Mouse (Mus musculus): ENCODE results near the gene Tnpo1. TPM values are rescaled to one million over a fixed set of nuclear protein-coding genes. Genes with fewer than 3 reads are reported as not detected.

Tnpo1 gene
- polyA plus RNA-seq, 1 experiment from 2014 or later: 40.5 TPM

- Histone ChIP-seq H3K4me1 (ENCODE audit: control insufficient read depth, insufficient read depth, low read length) (no peaks in the 10 kb centered on the region), H3K27me3 (ENCODE audit: control insufficient read depth, insufficient read depth, low read length) (no peaks in the 10 kb centered on the region), H3K4me2 (ENCODE audit: low read depth, low read length) (no peak overlapping the region), H3K9me3 (replicated peaks; ENCODE audit: control insufficient read depth, low read length) (no peaks in the 10 kb centered on the region), H3K4me3 (ENCODE audit: low read length) (no peak overlapping the region), H3K9ac (ENCODE audit: low read length) (no peak overlapping the region), H3K36me3 (ENCODE audit: control insufficient read depth, insufficient read depth) (no peaks in the 10 kb centered on the region), H3K27ac (ENCODE audit: low read length) (no peak overlapping the region)
- no peak for ATAC-seq (replicated peaks; ENCODE audit: extremely low read depth, insufficient read depth, low FRiP score)
- 67% methylated on average over 7 of the region's 7 CpGs for WGBS
Observed at GRCm38 (mm10) chr13:98941829-98942343, 15.7 kb upstream of the Tnpo1 start.

GRCm38 (mm10) chr13:98937108-98937507, 10.9 kb upstream of the Tnpo1 start:
- H3K36me3 ChIP-seq (ENCODE audit: control insufficient read depth, insufficient read depth): no peaks in the 10 kb centered on the region
- no peak overlapping the region for H3K4me3 ChIP-seq (ENCODE audit: low read length)
- no peaks in the 10 kb centered on the region for H3K4me1 ChIP-seq (ENCODE audit: control insufficient read depth, insufficient read depth, low read length)
- H3K9me3 ChIP-seq (replicated peaks; ENCODE audit: control insufficient read depth, low read length): no peaks in the 10 kb centered on the region
- no peak overlapping the region for H3K4me2 ChIP-seq (ENCODE audit: low read depth, low read length)
- ATAC-seq (replicated peaks; ENCODE audit: extremely low read depth, insufficient read depth, low FRiP score): no peak
- WGBS: 48% methylated on average over 6 of the region's 6 CpGs
- no peak overlapping the region for H3K9ac ChIP-seq (ENCODE audit: low read length)
- H3K27me3 ChIP-seq (ENCODE audit: control insufficient read depth, insufficient read depth, low read length): no peaks in the 10 kb centered on the region
- H3K27ac ChIP-seq (ENCODE audit: low read length): no peak overlapping the region

- Histone ChIP-seq H3K9me3 (replicated peaks; ENCODE audit: control insufficient read depth, low read length) (no peaks in the 10 kb centered on the region), H3K36me3 (ENCODE audit: control insufficient read depth, insufficient read depth) (no peaks in the 10 kb centered on the region), H3K4me3 (ENCODE audit: low read length) (no peak overlapping the region), H3K9ac (ENCODE audit: low read length) (no peak overlapping the region), H3K27ac (ENCODE audit: low read length) (no peak overlapping the region), H3K27me3 (ENCODE audit: control insufficient read depth, insufficient read depth, low read length) (no peaks in the 10 kb centered on the region), H3K4me1 (ENCODE audit: control insufficient read depth, insufficient read depth, low read length) (peaks cover 15% of the 10 kb centered on the region), H3K4me2 (ENCODE audit: low read depth, low read length) (no peak overlapping the region)
- no peak for ATAC-seq (replicated peaks; ENCODE audit: extremely low read depth, insufficient read depth, low FRiP score)
- 89% methylated on average over 2 of the region's 2 CpGs for WGBS
Observed at GRCm38 (mm10) chr13:98928908-98929307, 2.7 kb upstream of the Tnpo1 start.

- Histone ChIP-seq H3K9me3 (replicated peaks; ENCODE audit: control insufficient read depth, low read length) (no peaks in the 10 kb centered on the region), H3K27ac (ENCODE audit: low read length) (peak overlapping the region; percentile 95), H3K9ac (ENCODE audit: low read length) (peak overlapping the region; percentile 97), H3K27me3 (ENCODE audit: control insufficient read depth, insufficient read depth, low read length) (no peaks in the 10 kb centered on the region), H3K4me1 (ENCODE audit: control insufficient read depth, insufficient read depth, low read length) (peaks cover 15% of the 10 kb centered on the region), H3K4me2 (ENCODE audit: low read depth, low read length) (peak overlapping the region; percentile 83), H3K36me3 (ENCODE audit: control insufficient read depth, insufficient read depth) (no peaks in the 10 kb centered on the region; the same call in 1 of the 2 replicates), H3K4me3 (ENCODE audit: low read length) (peak overlapping the region; percentile 95)
- WGBS: 66% methylated on average over 3 of the region's 3 CpGs
- ATAC-seq (replicated peaks; ENCODE audit: extremely low read depth, insufficient read depth, low FRiP score): no peak
Observed at GRCm38 (mm10) chr13:98926958-98927242, 716 bp upstream of the Tnpo1 start.

DNA sequence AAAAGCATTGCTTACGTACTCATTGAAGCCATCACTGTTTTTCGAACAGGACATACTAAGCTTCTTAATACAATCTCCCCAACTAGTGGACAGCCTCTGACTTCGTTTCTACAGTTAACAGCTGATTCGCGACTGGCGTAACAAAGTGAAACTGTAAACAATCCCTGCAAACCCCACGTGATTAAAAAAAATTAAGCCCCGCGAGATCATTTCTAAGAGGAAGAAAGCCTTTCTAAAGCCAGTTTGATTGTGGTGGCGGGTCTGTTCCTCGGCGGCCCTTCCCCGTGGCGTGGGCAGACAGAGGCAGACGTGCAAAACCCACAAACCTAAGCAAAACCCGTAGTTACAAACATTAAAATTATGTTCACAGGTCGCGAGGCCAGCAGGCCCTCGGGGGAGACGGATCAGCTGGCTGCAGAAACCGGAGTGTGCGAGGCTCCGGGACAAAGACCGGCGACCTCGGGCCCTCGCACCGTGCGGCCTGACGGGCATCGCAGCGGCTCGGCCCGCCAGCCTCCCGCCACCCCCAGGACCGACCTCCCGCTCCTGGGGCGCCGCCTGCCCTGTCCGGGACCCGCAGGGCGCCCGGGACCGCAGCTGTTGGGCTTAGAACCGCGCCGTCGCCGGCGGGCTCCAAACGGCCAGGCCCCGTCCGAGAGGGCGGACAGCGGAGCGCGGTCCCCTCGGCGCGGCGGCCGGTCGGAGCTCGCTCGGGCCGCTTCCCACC, 535 bp downstream of the Tnpo1 start:
- Histone ChIP-seq H3K4me2 (ENCODE audit: low read depth, low read length) (peak overlapping the region; percentile 93), H3K9ac (ENCODE audit: low read length) (peak overlapping the region; percentile 97), H3K4me3 (ENCODE audit: low read length) (peak overlapping the region; percentile 95), H3K27ac (ENCODE audit: low read length) (peak overlapping the region; percentile 95), H3K9me3 (replicated peaks; ENCODE audit: control insufficient read depth, low read length) (no peaks in the 10 kb centered on the region), H3K36me3 (ENCODE audit: control insufficient read depth, insufficient read depth) (peaks cover 4% of the 10 kb centered on the region), H3K4me1 (ENCODE audit: control insufficient read depth, insufficient read depth, low read length) (peaks cover 18% of the 10 kb centered on the region), H3K27me3 (ENCODE audit: control insufficient read depth, insufficient read depth, low read length) (no peaks in the 10 kb centered on the region)
- peak; percentile 42 for ATAC-seq (replicated peaks; ENCODE audit: extremely low read depth, insufficient read depth, low FRiP score)
- under 1% methylated on average over 66 of the region's 66 CpGs for WGBS

DNA sequence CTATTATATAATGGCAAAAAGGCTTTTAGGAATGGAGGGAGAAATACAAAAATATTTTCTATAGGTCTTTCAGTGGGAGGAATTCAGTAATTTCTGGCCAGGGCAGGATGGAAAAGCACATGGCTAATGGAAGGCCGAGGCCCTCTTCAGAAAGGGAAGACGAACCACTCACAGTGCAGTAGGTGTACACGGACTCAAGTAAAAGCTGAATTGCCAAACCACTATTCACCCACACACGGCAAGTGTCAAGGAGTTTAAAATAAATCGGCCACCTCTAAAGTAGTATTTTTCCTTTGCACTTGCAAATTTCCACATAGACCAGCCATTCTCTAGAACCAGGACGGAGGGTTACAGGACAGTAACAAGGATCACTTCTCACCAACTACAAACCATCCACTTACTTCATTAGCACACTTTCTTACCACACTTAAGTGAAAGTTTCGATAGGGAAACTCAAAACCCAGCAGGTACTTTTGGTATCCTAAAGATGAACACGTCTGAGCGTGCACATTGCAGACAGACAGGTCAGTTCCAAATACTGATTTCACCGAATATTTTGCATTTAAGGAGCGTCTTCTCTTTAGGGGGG, 1.2 kb downstream of the Tnpo1 start:
- Histone ChIP-seq H3K27ac (ENCODE audit: low read length) (peak overlapping the region; percentile 95), H3K4me2 (ENCODE audit: low read depth, low read length) (peak overlapping the region; percentile 93), H3K36me3 (ENCODE audit: control insufficient read depth, insufficient read depth) (peaks cover 4% of the 10 kb centered on the region), H3K4me3 (ENCODE audit: low read length) (peak overlapping the region; percentile 95), H3K9ac (ENCODE audit: low read length) (peak overlapping the region; percentile 97), H3K9me3 (replicated peaks; ENCODE audit: control insufficient read depth, low read length) (no peaks in the 10 kb centered on the region), H3K27me3 (ENCODE audit: control insufficient read depth, insufficient read depth, low read length) (no peaks in the 10 kb centered on the region), H3K4me1 (ENCODE audit: control insufficient read depth, insufficient read depth, low read length) (peaks cover 14% of the 10 kb centered on the region)
- WGBS: 10% methylated on average over 11 of the region's 11 CpGs
- no peak for ATAC-seq (replicated peaks; ENCODE audit: extremely low read depth, insufficient read depth, low FRiP score)

DNA sequence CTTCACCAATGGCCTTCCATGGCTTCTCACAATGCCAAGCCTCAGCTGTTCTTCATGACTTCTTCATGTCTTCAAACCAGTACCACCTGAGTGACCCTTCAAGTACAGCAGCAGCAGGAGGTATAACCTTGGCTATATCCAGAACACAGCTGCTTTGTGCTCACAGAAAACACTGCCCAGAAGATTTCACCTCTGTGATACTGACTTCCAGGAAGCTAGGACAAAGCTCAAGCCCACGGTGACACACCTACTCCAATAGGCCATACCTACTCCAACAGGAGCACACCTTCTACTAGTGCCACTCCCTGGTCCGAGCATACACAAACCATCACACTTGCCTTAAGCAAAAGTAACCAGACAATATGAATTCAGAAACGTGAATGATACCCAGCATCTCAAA, 3.4 kb downstream of the Tnpo1 start:
- H3K4me3 ChIP-seq (ENCODE audit: low read length): no peak overlapping the region
- H3K4me2 ChIP-seq (ENCODE audit: low read depth, low read length): no peak overlapping the region
- WGBS: 86% methylated on average over 3 of the region's 3 CpGs
- ATAC-seq (replicated peaks; ENCODE audit: extremely low read depth, insufficient read depth, low FRiP score): no peak
- H3K27ac ChIP-seq (ENCODE audit: low read length): no peak overlapping the region
- H3K9me3 ChIP-seq (replicated peaks; ENCODE audit: control insufficient read depth, low read length): no peaks in the 10 kb centered on the region
- H3K9ac ChIP-seq (ENCODE audit: low read length): no peak overlapping the region
- no peaks in the 10 kb centered on the region for H3K27me3 ChIP-seq (ENCODE audit: control insufficient read depth, insufficient read depth, low read length)
- H3K36me3 ChIP-seq (ENCODE audit: control insufficient read depth, insufficient read depth): peaks cover 4% of the 10 kb centered on the region
- H3K4me1 ChIP-seq (ENCODE audit: control insufficient read depth, insufficient read depth, low read length): peaks cover 11% of the 10 kb centered on the region

- Histone ChIP-seq H3K4me1 (ENCODE audit: control insufficient read depth, insufficient read depth, low read length) (peaks cover 10% of the 10 kb centered on the region), H3K27me3 (ENCODE audit: control insufficient read depth, insufficient read depth, low read length) (no peaks in the 10 kb centered on the region), H3K9ac (ENCODE audit: low read length) (no peak overlapping the region), H3K36me3 (ENCODE audit: control insufficient read depth, insufficient read depth) (peaks cover 8% of the 10 kb centered on the region), H3K4me3 (ENCODE audit: low read length) (no peak overlapping the region), H3K4me2 (ENCODE audit: low read depth, low read length) (no peak overlapping the region), H3K9me3 (replicated peaks; ENCODE audit: control insufficient read depth, low read length) (no peaks in the 10 kb centered on the region), H3K27ac (ENCODE audit: low read length) (no peak overlapping the region)
- no peak for ATAC-seq (replicated peaks; ENCODE audit: extremely low read depth, insufficient read depth, low FRiP score)
- 94% methylated on average over 7 of the region's 7 CpGs for WGBS
Observed at GRCm38 (mm10) chr13:98921276-98921675, 4.9 kb downstream of the Tnpo1 start.

- Histone ChIP-seq H3K4me3 (ENCODE audit: low read length) (no peak overlapping the region), H3K4me2 (ENCODE audit: low read depth, low read length) (no peak overlapping the region), H3K9ac (ENCODE audit: low read length) (no peak overlapping the region), H3K27ac (ENCODE audit: low read length) (no peak overlapping the region), H3K27me3 (ENCODE audit: control insufficient read depth, insufficient read depth, low read length) (no peaks in the 10 kb centered on the region), H3K4me1 (ENCODE audit: control insufficient read depth, insufficient read depth, low read length) (peaks cover 11% of the 10 kb centered on the region), H3K9me3 (replicated peaks; ENCODE audit: control insufficient read depth, low read length) (no peaks in the 10 kb centered on the region), H3K36me3 (ENCODE audit: control insufficient read depth, insufficient read depth) (peaks cover 8% of the 10 kb centered on the region)
- 63% methylated on average over 3 of the region's 3 CpGs for WGBS
- ATAC-seq (replicated peaks; ENCODE audit: extremely low read depth, insufficient read depth, low FRiP score): no peak
Observed at GRCm38 (mm10) chr13:98920300-98920699, 5.9 kb downstream of the Tnpo1 start.
